Mouse (Mus musculus): Measurements from ENCODE around the gene Mpzl2. TPM values are rescaled to one million over a fixed set of nuclear protein-coding genes. Genes with fewer than 3 reads are reported as not detected.

Mpzl2 gene
- polyA plus RNA-seq (2014; fragmentation: Nextera tagmentation; extraction: Ambion mirVana): 8.8 and 9.2 TPM in 2 replicates

DNA sequence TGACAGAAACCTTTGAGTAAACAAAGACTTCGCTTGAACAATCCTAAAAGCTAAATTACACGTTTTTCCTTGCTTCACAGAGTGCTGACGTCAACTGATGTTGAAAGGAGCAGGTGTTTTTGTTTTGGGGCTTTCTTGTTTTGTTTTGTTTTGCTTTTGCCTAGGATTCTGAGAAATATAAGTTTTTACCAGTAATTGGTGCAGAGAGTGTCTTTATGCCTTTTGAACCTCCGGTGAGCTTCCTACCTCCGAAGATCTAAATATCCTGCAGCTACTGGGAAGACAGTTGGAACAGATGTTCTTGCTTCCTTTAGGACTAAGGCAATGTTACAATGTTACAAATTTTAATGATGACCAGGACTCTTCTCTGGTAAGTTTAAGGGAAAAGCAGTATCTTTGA lies at the start of gene Mpzl2:
Gene Mpzl2 (plus strand): TSS at position 301 of the 400 bp plus-strand sequence.
- no peak for ATAC-seq (replicated peaks; ENCODE audit: insufficient number of reproducible peaks, low FRiP score, low TSS enrichment, low read depth)
- WGBS: 60% methylated on average over 5 of the region's 5 CpGs
- H3K4me3 ChIP-seq (ENCODE audit: low read depth, low read length): no peak within 1 kb of the TSS
- H3K27me3 ChIP-seq (ENCODE audit: control insufficient read depth, insufficient read depth, low read length): peaks cover 27% of the 10 kb centered on the region
- H3K9me3 ChIP-seq (replicated peaks; ENCODE audit: control insufficient read depth, low read length): no peaks in the 10 kb centered on the region
- no peak within 1 kb of the TSS for H3K27ac ChIP-seq (replicated peaks; ENCODE audit: low read depth, low read length)
- DNase-seq (ENCODE audit: low spot score): no peak
- H3K9ac ChIP-seq (replicated peaks; ENCODE audit: low read length): no peak within 1 kb of the TSS
- no peak within 1 kb of the TSS for H3K4me2 ChIP-seq (ENCODE audit: low read depth, low read length)
- H3K4me1 ChIP-seq (ENCODE audit: control insufficient read depth, insufficient read depth, low read length): no peaks in the 10 kb centered on the region
- H3K36me3 ChIP-seq (replicated peaks; ENCODE audit: control insufficient read depth, insufficient read depth, low read depth, low read length): no peaks in the 10 kb centered on the region

DNA sequence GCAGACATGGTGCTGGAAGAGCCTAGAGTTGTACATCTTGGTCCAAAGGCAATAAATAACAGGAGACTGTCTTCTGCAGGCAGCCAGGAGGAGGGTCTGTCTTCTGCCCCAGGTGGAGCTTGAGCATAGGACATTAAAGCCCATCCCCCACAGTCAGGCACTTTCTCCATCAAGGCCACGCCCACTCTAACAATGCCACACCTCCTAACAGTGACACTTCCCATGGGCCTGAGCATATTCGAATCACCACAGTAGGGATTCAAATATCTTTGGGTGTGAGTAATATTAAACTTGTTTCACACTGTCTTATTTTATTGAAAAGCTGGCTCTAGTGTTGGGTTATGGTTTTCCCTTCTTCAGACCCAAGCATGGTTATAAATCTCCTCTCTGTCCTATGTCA lies 47.8 kb upstream of the Mpzl2 start:
- WGBS: 85% methylated on average over 2 of the region's 2 CpGs

GRCm38 (mm10) chr9:44992271-44992670 lies 47.3 kb upstream of the Mpzl2 start:
- H3K27me3 ChIP-seq (ENCODE audit: control insufficient read depth, insufficient read depth, low read length): no peaks in the 10 kb centered on the region
- H3K27ac ChIP-seq (replicated peaks; ENCODE audit: low read depth, low read length): no peak overlapping the region
- H3K9ac ChIP-seq (replicated peaks; ENCODE audit: low read length): no peak overlapping the region
- no peak overlapping the region for H3K4me3 ChIP-seq (ENCODE audit: low read depth, low read length)
- H3K36me3 ChIP-seq (replicated peaks; ENCODE audit: control insufficient read depth, insufficient read depth, low read depth, low read length): no peaks in the 10 kb centered on the region
- H3K9me3 ChIP-seq (replicated peaks; ENCODE audit: control insufficient read depth, low read length): no peaks in the 10 kb centered on the region
- ATAC-seq (replicated peaks; ENCODE audit: insufficient number of reproducible peaks, low FRiP score, low TSS enrichment, low read depth) (no peak), DNase-seq (ENCODE audit: low spot score) (no peak)
- no peak overlapping the region for H3K4me2 ChIP-seq (ENCODE audit: low read depth, low read length)
- H3K4me1 ChIP-seq (ENCODE audit: control insufficient read depth, insufficient read depth, low read length): no peaks in the 10 kb centered on the region

More for the DNA sequence above, 47.8 kb upstream of the Mpzl2 start:
- Histone ChIP-seq H3K4me2 (ENCODE audit: low read depth, low read length) (no peak overlapping the region), H3K4me3 (ENCODE audit: low read depth, low read length) (no peak overlapping the region), H3K9me3 (replicated peaks; ENCODE audit: control insufficient read depth, low read length) (no peaks in the 10 kb centered on the region), H3K27me3 (ENCODE audit: control insufficient read depth, insufficient read depth, low read length) (no peaks in the 10 kb centered on the region), H3K4me1 (ENCODE audit: control insufficient read depth, insufficient read depth, low read length) (no peaks in the 10 kb centered on the region), H3K36me3 (replicated peaks; ENCODE audit: control insufficient read depth, insufficient read depth, low read depth, low read length) (no peaks in the 10 kb centered on the region), H3K27ac (replicated peaks; ENCODE audit: low read depth, low read length) (no peak overlapping the region), H3K9ac (replicated peaks; ENCODE audit: low read length) (no peak overlapping the region)
- DNase-seq (ENCODE audit: low spot score): no peak
- no peak for ATAC-seq (replicated peaks; ENCODE audit: insufficient number of reproducible peaks, low FRiP score, low TSS enrichment, low read depth)

- H3K4me3 ChIP-seq (ENCODE audit: low read depth, low read length): no peak overlapping the region
- DNase-seq (ENCODE audit: low spot score): no peak
- no peaks in the 10 kb centered on the region for H3K27me3 ChIP-seq (ENCODE audit: control insufficient read depth, insufficient read depth, low read length)
- H3K36me3 ChIP-seq (replicated peaks; ENCODE audit: control insufficient read depth, insufficient read depth, low read depth, low read length): no peaks in the 10 kb centered on the region
- no peak for ATAC-seq (replicated peaks; ENCODE audit: insufficient number of reproducible peaks, low FRiP score, low TSS enrichment, low read depth)
- no peak overlapping the region for H3K9ac ChIP-seq (replicated peaks; ENCODE audit: low read length)
- H3K4me2 ChIP-seq (ENCODE audit: low read depth, low read length): no peak overlapping the region
- no peak overlapping the region for H3K27ac ChIP-seq (replicated peaks; ENCODE audit: low read depth, low read length)
- no peaks in the 10 kb centered on the region for H3K4me1 ChIP-seq (ENCODE audit: control insufficient read depth, insufficient read depth, low read length)
- 91% methylated on average over 2 of the region's 2 CpGs for WGBS
- no peaks in the 10 kb centered on the region for H3K9me3 ChIP-seq (replicated peaks; ENCODE audit: control insufficient read depth, low read length)
Measured at GRCm38 (mm10) chr9:44993268-44993667, 46.3 kb upstream of the Mpzl2 start.

- H3K4me3 ChIP-seq (ENCODE audit: low read depth, low read length): no peak overlapping the region
- H3K36me3 ChIP-seq (replicated peaks; ENCODE audit: control insufficient read depth, insufficient read depth, low read depth, low read length): no peaks in the 10 kb centered on the region
- no peak for DNase-seq (ENCODE audit: low spot score)
- no peak overlapping the region for H3K9ac ChIP-seq (replicated peaks; ENCODE audit: low read length)
- ATAC-seq (replicated peaks; ENCODE audit: insufficient number of reproducible peaks, low FRiP score, low TSS enrichment, low read depth): no peak
- H3K4me2 ChIP-seq (ENCODE audit: low read depth, low read length): no peak overlapping the region
- no peak overlapping the region for H3K27ac ChIP-seq (replicated peaks; ENCODE audit: low read depth, low read length)
- H3K27me3 ChIP-seq (ENCODE audit: control insufficient read depth, insufficient read depth, low read length): no peaks in the 10 kb centered on the region
- H3K4me1 ChIP-seq (ENCODE audit: control insufficient read depth, insufficient read depth, low read length): no peaks in the 10 kb centered on the region
- no peaks in the 10 kb centered on the region for H3K9me3 ChIP-seq (replicated peaks; ENCODE audit: control insufficient read depth, low read length)
- 74% methylated on average over 4 of the region's 4 CpGs for WGBS
Measured at GRCm38 (mm10) chr9:44994962-44995361, 44.6 kb upstream of the Mpzl2 start.

GRCm38 (mm10) chr9:44996590-44996989 lies 43.0 kb upstream of the Mpzl2 start:
- H3K27ac ChIP-seq (replicated peaks; ENCODE audit: low read depth, low read length): no peak overlapping the region
- no peak overlapping the region for H3K9ac ChIP-seq (replicated peaks; ENCODE audit: low read length)
- no peaks in the 10 kb centered on the region for H3K27me3 ChIP-seq (ENCODE audit: control insufficient read depth, insufficient read depth, low read length)
- DNase-seq (ENCODE audit: low spot score) (no peak), ATAC-seq (replicated peaks; ENCODE audit: insufficient number of reproducible peaks, low FRiP score, low TSS enrichment, low read depth) (no peak)
- H3K4me2 ChIP-seq (ENCODE audit: low read depth, low read length): no peak overlapping the region
- WGBS: 90% methylated on average over 7 of the region's 7 CpGs
- no peaks in the 10 kb centered on the region for H3K36me3 ChIP-seq (replicated peaks; ENCODE audit: control insufficient read depth, insufficient read depth, low read depth, low read length)
- no peak overlapping the region for H3K4me3 ChIP-seq (ENCODE audit: low read depth, low read length)
- H3K9me3 ChIP-seq (replicated peaks; ENCODE audit: control insufficient read depth, low read length): no peaks in the 10 kb centered on the region
- H3K4me1 ChIP-seq (ENCODE audit: control insufficient read depth, insufficient read depth, low read length): no peaks in the 10 kb centered on the region

GRCm38 (mm10) chr9:44998138-44998537 lies 41.5 kb upstream of the Mpzl2 start:
- no peak for ATAC-seq (replicated peaks; ENCODE audit: insufficient number of reproducible peaks, low FRiP score, low TSS enrichment, low read depth)
- 73% methylated on average over 11 of the region's 11 CpGs for WGBS

DNA sequence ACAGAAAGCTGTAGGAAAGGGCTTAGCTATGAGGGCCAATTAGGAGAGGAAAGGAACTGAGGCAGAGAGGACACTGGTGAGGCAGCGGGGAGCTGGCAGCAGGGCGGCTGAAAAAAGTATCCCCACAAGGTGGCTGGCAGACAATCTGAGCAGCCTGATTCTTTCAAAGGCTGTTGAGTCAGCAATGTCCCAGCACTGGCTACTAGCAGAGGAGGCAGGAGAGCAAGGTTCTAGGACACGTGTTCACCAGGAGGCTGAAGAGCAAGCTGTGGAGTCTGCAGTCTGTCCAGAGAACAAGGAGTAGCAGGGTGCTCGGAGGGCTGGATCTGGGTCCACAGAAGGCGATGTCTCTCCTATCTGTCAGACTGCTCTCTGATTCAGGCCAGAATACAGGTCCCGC lies 40.4 kb upstream of the Mpzl2 start:
- no peaks in the 10 kb centered on the region for H3K4me1 ChIP-seq (ENCODE audit: control insufficient read depth, insufficient read depth, low read length)
- no peak overlapping the region for H3K4me3 ChIP-seq (ENCODE audit: low read depth, low read length)
- 55% methylated on average over 6 of the region's 6 CpGs for WGBS
- DNase-seq (ENCODE audit: low spot score): no peak
- no peaks in the 10 kb centered on the region for H3K9me3 ChIP-seq (replicated peaks; ENCODE audit: control insufficient read depth, low read length)
- H3K4me2 ChIP-seq (ENCODE audit: low read depth, low read length): no peak overlapping the region
- no peak overlapping the region for H3K27ac ChIP-seq (replicated peaks; ENCODE audit: low read depth, low read length)
- no peaks in the 10 kb centered on the region for H3K27me3 ChIP-seq (ENCODE audit: control insufficient read depth, insufficient read depth, low read length)
- no peak for ATAC-seq (replicated peaks; ENCODE audit: insufficient number of reproducible peaks, low FRiP score, low TSS enrichment, low read depth)
- H3K9ac ChIP-seq (replicated peaks; ENCODE audit: low read length): no peak overlapping the region
- H3K36me3 ChIP-seq (replicated peaks; ENCODE audit: control insufficient read depth, insufficient read depth, low read depth, low read length): no peaks in the 10 kb centered on the region

More at GRCm38 (mm10) chr9:44998138-44998537, 41.5 kb upstream of the Mpzl2 start:
- no peaks in the 10 kb centered on the region for H3K4me1 ChIP-seq (ENCODE audit: control insufficient read depth, insufficient read depth, low read length)
- no peak overlapping the region for H3K4me2 ChIP-seq (ENCODE audit: low read depth, low read length)
- H3K27ac ChIP-seq (replicated peaks; ENCODE audit: low read depth, low read length): no peak overlapping the region
- H3K9ac ChIP-seq (replicated peaks; ENCODE audit: low read length): no peak overlapping the region
- H3K27me3 ChIP-seq (ENCODE audit: control insufficient read depth, insufficient read depth, low read length): no peaks in the 10 kb centered on the region
- no peaks in the 10 kb centered on the region for H3K36me3 ChIP-seq (replicated peaks; ENCODE audit: control insufficient read depth, insufficient read depth, low read depth, low read length)
- DNase-seq (ENCODE audit: low spot score): no peak
- no peak overlapping the region for H3K4me3 ChIP-seq (ENCODE audit: low read depth, low read length)
- H3K9me3 ChIP-seq (replicated peaks; ENCODE audit: control insufficient read depth, low read length): no peaks in the 10 kb centered on the region
